Mouse (Mus musculus) liver (tissue): ENCODE data around the gene Prok2.
A peak's percentile ranks its signal among the peaks of the same experiment; 100 is the strongest.

Experiments
- DNase-seq: peaks from one replicate; pipeline ENCODE4 v3.0.0-alpha.2; 2020; ENCODE audit warnings: mixed read lengths

Gene Prok2

DNA sequence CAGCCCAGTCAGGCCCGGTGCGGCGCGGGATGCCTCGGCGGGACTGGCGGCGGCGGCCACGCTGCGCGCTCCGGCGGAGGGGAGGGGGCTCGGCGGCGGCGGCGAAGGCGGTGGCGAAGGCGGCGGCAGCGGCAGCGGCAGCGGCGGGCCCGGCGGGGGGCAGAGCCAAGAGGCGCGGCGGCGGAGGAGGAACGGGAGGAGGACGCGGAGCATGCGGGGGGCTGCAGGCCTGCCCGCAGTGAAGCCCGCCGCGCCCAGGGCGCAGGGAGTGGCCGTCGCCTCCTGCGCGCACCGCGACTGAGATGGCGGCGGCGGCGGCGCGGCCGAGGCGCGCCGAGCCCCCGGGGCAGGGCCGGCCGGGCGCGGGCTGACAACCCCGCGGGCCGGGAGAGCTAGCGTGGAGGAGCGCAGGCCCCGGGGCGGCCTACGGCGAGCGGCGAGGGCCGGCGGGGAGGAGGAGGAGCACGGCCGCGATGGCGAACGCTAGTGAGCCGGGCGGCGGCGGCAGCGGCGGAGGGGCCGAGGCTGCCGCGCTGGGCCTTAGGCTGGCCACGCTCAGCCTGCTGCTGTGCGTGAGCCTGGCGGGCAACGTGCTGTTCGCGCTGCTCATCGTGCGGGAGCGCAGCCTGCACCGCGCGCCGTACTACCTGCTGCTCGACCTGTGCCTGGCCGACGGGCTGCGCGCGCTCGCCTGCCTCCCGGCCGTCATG is 33.8 kb downstream of the Prok2 start, which contains the start of gene Gpr27:
Gene Gpr27, plus strand, starts transcription at position 474 of the 710 bp plus-strand sequence.
- no peak for DNase-seq

- DNase-seq: peak; percentile 9
Measured at GRCm38 (mm10) chr6:99691666-99692205, 34.5 kb downstream of the Prok2 start.

- no peak for DNase-seq
Measured at GRCm38 (mm10) chr6:99688513-99688912, 37.7 kb downstream of the Prok2 start.

- DNase-seq: no peak
Measured at GRCm38 (mm10) chr6:99684899-99685298, 41.3 kb downstream of the Prok2 start.

DNA sequence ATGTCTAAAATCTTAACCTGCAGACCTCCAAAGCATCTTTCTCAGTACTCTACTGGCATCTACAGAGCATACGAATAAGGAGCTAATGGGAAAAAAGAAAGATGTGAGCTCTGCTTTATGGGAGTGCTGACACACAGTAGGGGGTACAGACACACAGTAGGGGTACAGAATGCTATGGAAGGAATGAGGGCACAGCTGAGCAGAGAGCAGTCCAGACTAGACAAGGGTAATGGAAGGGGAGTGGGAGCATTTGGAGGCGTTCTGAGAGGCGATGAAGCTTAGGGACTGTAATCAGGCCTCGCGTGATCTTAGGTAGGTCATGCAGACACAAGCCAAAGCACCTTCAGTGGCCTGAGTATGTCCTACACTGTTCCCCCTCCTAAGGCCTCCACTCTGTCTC is 42.2 kb downstream of the Prok2 start:
- no peak for DNase-seq

DNA sequence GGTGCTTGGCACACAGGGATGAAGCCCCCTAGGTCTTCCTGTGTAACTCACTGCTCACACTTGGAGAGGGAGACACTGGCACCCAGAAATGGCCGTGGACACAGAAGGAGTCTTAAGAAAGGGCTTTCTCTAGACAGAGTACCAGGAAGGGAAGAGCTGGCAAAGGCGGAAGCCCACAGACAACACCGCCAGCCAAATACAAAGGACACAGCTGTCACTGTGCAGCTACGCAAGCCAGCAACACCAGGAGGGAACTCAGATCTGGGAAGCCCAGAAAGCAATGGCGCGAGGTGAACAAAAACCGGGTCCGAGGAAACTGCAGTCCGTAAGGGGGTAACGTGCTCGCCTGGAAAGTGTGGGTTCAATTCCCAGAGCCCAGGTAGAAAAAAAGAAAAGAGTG is 48.1 kb downstream of the Prok2 start:
- DNase-seq: no peak

DNA sequence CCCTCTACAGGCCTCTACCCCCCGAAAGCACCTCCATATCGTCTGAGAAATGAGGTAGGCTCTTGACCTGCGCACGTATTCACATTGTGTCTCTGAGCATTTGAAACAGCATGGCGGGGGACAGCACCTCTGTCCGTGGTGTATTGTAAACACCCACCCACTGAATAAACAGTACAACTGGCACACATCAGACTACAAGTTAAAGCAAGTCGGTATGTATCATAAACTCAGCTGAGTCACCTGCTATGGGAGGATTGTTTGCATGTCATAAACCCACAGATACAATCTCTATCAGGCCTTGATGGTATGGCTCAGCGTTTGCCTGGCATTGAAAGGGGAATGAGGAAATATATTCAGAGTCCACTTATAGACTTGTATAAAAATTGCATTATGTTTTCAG is 48.9 kb downstream of the Prok2 start:
- DNase-seq: no peak

- DNase-seq: no peak
Measured at GRCm38 (mm10) chr6:99674482-99674881, 51.7 kb downstream of the Prok2 start.

GRCm38 (mm10) chr6:99671768-99672167 is 54.4 kb downstream of the Prok2 start:
- DNase-seq: no peak

DNA sequence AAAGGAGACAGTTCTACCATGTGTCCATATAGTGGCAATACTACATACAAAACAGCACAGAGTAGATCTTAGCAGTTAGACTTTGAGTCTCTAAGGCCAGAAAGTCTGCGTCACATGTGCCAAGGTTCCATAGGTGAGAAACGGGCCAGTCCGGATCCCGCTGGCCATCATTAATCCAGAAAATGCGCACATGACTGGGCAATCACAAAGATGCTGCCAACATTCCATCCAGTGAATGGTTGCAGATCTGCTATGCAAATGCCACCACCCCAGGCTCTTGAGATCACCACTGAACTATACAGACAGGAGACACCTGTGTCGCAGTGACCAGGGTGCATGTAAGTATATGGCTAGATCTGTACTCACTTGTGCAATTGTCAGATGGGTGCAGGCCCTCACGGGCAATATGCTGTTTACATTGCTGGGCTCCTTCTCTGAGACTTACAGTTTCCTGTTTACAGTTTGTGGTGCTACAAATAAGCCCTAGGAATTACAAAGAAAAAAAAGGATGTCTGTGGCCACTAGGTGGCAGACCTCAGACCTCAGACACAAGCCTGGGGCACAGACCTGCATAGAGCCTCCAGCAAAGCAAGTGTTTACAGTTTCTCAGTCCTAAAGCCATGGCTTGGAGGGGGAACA is 55.6 kb downstream of the Prok2 start:
- DNase-seq: peak; percentile 34

GRCm38 (mm10) chr6:99669481-99670325 is 56.5 kb downstream of the Prok2 start:
- DNase-seq: no peak

DNA sequence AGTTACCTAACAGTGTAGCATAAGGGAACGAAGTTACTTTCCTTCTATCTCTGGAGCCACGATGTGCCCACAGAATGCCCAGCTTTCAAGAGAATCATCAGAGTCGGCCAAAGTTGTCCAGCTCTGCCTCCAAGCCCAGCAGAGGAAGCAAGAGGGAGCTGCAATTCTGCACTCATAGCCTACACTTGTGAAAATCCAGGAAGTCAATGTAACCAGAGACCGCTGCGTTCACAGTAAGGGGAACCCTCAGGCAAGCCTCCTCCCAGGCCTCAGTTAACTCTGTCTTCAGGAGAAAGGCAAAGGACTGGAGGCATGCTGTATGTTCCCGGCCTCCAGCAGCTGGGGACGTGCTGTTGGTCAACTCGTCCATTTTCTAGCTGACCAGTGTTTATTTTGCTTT is 58.9 kb downstream of the Prok2 start:
- DNase-seq: no peak

DNA sequence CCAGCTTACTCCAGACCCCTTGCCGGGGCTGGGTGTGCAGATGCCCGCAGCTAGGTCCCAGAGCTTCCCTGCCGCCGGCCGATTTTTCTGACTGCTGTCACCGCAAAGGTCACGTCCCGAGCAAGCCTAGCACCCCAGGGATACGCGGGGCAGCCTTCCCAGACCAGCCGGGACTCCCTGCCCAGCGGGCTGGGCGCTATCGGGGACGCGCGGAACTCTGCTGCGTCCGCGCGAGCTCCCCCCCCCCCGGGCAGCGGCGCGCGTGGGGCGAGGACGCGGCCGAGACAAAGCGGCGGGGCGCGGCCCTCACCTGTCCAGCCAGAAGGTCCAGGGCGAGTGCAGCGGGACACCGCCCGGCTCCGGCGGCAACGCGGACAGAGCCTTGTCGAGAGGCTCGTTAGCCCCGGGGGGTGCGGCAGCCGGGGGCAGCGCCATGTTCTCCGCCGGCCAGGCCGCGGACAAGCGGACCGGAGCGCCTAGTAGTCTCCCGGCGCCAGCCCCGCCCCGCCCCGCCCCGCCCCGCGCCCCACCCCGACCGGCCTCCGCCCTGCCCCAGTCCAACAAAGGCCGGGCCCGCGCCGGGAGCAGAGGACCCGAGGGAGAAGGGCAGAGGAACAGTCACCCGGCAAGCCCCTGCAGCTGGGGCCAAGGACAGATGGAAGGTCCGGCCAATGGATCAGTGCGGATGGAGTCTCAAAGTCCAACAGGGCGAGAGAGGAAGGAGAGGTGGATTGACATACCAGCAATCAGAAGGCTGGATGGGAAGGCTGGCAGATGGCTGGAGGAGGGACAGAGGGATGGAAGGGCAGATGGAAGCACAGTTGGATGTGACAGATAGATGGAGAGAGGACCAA is 59.6 kb downstream of the Prok2 start, which contains the start of the genes Eif4e3 and Gm20696:
Gene Eif4e3, minus strand, starts transcription at position 454 of the 854 bp plus-strand sequence.
Gene Gm20696, minus strand, starts transcription at position 480 of the 854 bp plus-strand sequence.
- peak; percentile 57 for DNase-seq

DNA sequence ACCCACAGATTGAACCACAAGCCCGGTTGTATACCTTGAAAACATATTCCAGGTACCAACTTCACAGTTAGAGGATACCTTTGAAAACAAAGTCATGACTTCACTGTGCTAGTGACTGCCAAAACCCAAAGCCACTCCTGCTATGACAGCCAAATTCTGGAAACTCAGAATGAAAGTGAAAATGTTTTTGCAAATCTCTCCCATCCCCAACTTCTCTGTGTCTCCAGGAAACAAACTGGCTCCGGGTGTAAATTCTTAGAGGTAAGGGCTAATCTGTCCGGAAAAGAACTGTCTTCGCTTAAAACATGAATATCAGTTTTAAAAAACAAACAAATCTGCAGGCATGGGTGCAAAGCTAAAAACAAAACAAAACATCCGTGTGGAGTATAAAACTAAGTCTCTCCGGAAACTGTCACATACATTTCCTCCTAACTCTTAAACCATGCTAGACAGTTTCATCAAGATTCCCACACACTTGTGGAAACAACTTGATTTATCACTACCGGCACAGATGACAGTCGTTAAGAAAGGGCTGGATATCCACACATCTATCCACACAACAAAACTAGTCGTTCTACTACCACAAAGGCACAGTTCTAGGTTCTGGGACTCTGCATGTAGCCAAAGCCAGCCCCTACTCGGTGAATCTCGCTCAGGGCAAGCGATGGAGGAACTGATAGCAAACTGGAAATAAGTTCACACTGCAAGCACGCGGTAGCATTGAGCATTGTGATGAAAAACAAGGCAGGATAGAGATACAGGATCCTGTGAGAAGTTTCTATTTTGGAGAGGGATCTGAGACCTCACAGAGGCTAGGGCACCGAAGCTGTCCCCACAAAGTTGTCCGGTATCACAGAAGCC is 60.5 kb downstream of the Prok2 start:
- DNase-seq: no peak

- DNase-seq: no peak
Measured at GRCm38 (mm10) chr6:99663232-99663631, 63.0 kb downstream of the Prok2 start.
